Mouse (Mus musculus) cerebellum, adult 9-10 months (tissue): Measurements from ENCODE around the gene Lsm7.

Experiments
- DNase-seq: peaks from one replicate; pipeline ENCODE4 v3.0.0; 2022

Lsm7 gene

DNA sequence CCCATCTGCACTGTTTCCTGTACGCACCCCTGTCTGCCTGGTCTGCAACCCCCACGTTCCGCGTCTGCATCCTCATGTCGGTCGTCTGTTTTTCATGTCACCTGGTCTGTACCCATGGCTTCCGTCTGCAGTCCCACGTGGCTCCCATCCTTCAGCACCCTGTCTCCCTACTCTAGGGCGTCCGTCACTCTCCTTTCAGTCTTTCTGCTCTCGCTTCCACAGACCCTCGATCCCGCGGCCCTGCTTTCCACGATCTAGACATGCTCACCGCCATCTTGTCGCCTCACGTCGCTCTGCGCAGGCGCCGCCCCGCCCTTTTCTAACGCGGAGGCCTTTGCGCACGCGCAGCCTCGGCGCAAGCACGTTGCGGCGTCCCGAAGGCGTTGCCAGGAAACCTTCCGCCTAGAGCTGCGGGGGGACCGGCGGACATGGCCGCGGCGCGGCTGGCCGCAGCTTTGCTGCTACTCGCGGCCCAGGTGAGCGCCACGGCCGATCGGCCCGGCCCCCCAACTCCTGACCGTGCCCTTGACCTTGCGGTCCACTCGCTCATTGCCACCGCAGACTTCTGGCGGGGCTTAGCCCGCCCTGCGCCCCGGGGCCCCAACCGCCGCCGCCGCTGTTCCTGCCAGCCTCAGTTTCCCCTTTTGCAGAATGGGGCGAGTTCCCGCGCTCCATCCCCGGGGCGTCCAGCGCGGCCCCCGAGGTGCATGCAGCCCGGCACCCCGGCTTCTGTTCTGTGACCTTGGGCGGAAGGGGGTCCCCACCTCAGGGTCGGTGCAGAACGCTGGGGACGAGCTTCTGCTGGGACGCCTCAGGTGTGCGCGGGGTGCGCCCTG lies at the start of gene Lsm7, which contains the start of gene Sppl2b:
Gene Lsm7 (minus strand): TSS at position 297 of the 836 bp plus-strand sequence.
Gene Sppl2b (plus strand): TSS at position 363 of the 836 bp plus-strand sequence.
- peak; percentile 96 for DNase-seq

DNA sequence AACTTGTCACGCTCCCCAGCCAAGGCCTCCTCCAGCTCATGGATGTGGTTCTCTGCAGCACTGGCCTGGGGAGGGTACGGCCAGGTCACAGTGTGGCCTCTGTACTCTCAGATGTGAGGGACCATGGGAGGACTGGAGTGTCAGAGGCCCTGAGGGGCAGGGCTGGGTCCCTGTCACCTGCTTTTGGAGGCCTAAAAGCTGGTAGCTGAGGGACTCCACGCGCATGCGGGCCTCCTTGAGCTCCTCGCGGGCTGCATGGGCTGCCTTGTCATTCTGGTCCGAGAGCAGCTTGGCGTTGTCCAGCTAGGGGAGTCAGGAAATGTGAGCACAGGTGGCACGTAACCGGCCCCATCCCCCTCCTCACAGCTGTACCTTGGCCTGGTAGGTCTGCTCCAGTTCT lies 49.7 kb upstream of the Lsm7 start:
- no peak for DNase-seq

DNA sequence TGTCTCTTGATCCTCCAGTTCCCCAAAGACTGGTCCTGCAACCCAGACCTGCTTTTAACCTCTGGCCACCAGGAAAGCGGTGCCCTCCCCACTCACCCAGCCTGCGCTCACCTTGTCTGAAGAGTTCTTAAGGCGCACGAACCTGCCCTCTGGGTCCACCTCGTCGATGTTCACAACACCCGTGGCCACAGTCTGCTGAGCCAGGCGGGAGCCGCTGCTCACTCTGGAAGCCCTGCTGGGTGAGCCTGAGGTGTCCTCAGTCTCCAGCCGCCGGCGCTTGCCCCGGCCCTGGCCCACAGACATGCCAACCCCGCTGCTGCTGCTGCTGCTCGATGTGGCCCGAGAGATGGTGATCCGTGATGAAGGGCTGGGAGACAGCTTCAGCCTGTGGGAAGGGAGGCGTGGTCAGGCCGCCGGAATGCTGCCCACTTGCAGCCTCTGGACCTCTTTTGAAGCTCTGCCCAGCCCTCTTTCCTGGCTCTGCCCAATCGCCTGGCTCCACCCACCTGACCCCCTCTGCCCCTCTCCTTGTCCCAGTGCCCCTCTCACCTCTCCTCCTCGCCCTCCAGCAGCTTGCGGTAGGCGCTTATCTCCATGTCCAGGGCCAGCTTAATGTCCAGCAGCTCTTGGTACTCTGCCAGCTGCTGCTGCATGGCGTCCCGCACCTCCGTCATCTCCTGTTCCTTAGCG lies 49.1 kb upstream of the Lsm7 start:
- no peak for DNase-seq

DNA sequence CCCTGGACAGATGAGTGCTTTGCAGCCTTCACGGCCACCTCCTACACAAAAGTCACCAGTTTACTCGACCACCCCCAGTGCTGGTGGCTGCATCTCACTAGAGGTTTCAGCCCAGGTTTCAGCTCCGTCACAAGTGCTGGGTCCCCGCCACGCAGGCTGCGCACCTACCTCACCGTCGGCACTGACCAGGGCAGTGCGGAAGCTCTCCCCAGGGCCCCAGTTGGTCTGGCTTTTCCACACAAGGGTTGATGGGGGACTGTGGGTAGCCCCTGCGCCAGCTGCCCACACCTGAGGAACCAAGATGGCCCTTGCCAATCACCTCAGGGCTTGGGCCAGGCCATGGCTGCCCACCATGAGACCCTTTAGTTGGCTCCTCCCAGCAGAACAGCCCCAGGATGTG lies 48.3 kb upstream of the Lsm7 start:
- no peak for DNase-seq

DNA sequence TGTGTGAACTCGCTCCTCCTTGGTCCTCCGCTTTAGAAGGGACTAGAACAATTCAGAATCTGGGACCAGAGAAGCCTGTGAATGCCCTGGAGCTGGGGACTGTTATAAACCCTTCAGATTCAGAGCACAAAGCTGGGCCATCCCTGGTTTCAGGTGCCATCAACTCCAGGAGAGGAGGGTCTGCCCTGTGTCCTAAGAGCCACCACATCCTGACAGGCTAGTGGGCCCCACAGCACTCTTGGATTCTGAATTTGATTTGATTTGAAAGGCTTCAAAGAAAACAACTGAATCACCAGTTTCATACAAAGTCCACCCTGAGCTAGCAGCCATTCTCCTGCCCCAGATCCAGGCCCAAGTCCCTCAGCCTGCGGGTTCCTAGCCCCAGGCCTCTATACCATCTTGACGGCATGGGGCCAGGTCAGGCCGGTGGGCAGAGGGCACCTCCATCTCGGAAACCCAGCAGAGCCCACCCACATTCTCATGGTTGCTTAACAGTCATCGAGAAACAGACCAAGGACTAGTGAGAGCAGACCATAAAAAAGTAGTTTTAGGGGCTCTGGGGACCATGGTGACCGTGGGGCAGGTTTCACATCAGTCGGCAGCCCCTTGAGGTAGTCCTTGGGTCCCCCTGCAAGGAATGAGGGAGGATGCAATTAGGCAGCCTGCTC lies 47.4 kb upstream of the Lsm7 start:
- DNase-seq = peak; percentile 55

DNA sequence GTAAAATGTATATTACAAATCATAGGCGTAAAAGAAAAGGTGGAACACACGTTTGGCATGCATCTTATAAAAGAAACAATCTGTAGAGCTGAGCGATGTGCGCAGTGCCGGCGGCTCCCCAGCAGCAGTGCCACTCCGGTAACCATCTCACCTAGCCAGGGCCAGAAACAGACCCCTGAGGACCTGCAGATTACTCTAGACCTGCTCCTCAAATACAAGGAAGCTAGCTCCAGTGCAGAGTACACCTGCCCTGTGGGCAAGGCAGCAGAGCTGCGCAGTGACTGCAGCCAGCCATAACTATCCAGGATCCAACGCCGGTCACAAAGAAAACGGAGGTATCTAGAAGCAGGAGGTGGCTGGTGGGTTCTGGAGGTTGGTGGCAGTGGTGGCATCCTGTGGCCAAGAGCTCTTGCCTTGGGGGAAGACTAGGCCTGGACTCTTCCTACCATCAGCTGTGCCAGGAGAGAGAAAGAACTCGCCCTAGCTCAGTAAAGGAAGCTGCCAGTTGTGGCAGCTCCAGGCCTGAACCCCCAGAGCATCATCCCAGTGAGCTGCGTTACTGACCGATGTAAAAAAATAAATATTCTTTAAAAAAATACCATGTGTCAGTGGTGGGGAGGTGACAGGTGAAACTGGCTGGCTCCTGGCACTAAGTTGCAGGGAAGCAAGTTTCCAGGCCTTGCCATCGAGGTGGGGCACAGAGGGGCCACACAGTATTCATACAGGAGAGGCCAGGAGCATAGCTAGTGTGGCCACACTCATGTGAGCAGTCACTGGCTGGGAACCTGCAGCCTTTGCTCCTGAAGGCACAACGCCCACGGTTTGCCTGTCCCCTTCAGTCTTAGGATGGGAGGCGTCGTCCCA lies 46.6 kb upstream of the Lsm7 start:
- DNase-seq = peak; percentile 63

DNA sequence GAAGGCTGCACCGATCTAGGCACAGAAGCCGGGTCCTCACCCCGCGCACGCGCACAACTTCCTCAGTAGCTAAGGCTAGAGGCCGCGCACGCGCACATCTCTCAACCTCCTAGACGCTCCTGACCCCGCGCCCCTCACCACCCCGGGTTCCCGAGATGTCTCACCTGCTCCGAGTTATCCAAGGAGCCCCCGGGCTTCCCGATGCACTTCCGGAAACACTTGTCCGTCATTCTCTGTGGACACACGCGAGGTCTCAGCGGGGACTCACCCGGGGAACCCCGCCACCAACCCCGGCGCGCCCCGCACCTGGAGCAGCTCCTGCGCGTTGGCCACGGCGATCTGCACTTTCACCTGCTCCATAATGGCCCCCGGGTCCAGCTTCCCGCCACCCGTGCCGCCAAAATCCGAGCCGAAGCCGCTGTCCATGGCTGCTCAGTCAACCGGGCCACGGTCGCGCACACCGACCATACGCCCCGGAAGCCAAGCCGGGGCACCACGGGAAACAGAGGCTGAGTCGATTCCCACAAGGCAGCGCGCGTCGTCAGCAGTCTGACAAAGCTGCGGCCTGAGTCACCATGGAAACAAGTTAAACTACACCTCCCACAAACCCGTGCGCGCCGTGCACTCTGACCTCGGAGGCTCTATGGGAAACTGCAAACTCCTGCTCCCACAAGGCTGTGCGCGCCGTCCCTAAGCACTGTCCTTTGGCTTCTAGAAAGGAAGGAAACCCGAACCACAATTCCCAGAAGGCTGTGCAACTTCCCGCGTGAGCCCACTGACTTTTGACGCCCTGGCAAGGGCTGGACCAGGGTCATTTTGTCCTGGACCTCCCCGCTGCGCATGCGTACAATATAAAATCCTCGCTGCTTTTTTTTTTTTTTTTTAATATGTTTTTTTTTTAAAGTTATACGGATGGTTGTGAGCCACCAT lies 45.6 kb upstream of the Lsm7 start, which contains the start of gene Timm13:
Gene Timm13 (minus strand): TSS at position 652 of the 930 bp plus-strand sequence.
- peak; percentile 99 for DNase-seq

DNA sequence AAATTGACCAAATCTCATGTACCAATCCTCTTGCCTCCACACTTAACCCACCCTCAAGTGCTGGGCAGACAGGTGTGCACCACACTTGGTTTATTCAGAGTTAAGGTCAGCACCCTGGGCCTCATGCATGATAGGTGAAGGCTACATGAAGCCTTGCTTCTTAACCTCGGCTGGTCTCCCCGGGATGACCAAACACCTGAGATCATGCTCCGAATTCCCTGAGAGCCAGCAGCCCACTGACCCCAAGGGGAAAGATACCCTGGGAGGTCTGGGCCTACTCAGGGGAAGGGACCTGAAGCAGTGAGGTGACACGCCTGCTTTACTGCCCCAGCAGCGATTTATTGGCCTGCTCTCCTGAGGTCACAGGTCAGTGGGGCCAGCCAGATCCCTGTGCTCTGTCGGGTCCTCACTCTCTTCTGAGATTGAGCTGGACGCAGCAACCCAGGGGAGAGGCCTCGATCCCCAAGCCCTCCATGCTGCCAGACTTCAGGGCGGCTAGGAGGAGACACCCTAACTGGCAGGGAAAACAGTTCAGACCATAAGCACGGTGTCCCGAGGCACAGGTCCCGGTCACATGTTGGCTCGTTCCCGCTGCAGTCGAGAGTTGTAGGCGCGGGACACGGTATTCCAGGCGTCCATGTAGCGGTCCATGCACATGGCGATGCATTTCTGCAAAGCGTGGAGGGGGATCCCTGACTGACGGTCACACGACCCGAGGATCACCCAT lies 44.7 kb upstream of the Lsm7 start:
- peak; percentile 73 for DNase-seq

DNA sequence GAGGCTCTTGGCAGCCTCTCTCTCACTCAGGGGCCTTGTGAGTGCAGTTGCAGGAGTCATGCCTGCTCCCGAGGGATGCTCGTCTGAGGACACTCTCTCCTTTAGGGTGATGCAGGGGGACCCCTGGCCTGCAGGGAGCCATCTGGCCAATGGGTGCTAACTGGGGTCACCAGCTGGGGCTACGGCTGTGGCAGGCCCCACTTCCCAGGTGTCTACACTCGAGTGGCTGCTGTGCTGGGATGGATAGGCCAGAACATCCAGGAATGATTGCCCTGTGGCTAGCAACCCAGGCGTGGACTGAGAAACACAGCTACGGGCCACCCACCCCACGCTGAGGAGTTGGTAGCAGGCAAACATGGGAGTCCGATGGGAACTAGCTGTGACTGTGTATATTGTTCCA lies 44.1 kb upstream of the Lsm7 start:
- peak; percentile 65 for DNase-seq

DNA sequence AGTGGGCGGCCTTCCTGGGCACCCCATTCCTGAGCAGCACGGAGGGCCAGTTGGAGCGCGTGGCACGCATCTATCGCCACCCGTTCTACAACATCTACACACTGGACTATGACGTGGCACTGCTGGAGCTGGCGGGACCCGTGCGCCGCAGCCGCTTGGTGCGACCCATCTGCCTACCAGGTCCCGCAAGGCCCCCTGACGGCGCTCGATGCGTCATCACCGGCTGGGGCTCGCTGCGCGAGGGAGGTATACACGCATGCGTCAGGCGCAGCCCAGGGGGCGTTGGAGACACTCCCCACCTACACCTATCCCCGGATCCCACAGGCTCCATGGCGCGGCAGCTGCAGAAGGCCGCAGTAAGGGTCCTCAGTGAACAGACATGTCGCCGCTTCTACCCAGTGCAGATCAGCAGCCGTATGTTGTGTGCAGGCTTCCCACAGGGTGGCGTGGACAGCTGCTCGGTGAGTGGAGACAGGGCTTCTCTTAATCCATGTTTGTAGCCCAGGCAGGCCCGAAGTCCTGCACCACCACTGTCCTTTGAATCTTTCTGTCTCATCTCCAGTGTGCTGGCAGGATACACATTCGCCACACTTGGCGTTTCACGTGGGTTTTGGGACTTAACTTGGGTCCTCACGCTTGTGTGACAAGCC lies 43.0 kb upstream of the Lsm7 start:
- DNase-seq = peak; percentile 50

DNA sequence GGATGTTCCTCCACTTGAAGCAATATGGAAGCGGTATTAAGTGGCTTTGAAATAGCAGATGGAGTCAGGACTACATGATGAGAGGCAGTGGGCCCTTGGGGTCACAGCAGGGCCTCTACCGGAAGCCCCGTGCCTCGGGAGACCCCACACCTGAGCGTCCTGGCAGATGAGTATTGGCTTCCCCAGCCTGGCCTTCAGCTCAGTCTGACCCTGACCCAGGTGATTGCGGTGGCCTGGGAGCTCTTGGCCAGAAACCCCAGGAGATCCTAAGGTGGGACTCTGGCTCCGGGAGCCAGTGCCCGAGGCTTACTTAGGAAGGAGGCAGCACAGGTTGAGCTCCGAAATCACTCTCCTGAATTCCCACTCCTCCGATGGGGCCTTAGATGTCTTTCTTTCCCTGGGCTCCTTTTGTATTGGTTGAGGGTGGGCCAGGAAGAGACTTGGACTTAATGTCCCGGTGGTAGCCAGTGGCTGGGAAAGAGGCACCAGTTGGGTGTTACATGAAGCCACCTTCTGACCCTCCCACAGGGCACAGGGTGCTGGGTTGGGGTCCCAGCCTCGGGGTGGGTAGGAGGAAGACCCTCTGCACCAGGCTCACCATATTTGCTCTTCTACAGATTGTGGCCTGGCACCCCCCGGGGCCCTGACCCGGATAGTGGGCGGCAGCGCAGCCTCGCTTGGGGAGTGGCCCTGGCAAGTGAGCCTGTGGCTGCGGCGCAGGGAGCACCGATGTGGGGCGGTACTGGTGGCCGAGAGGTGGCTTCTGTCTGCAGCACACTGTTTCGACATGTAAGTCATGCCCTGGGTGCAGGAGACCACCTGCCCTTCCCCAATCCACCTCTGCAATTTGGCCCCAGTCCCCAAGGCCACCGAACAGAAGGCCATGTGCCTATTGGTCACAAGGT lies 41.8 kb upstream of the Lsm7 start:
- peak; percentile 48 for DNase-seq

DNA sequence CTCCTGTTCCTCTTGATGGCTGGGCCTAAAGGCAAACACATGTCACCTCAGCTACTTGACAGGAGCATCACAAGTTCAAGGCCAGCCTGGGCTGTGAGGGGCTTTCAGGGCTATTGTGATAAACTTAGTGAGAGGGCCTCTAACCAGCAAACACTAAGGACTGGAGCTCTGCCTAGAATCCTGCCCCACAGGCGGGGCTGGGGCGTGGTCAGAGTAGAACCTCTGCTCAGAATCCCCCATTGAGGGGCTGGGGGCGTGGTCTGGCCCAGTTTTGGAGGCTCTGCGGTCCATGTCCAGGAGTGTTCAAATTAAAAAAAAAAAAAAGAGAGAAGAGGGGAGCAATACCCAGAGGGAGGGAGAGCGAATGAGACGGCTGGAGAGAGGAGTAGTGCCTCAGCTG lies 40.7 kb upstream of the Lsm7 start:
- DNase-seq = peak; percentile 45

DNA sequence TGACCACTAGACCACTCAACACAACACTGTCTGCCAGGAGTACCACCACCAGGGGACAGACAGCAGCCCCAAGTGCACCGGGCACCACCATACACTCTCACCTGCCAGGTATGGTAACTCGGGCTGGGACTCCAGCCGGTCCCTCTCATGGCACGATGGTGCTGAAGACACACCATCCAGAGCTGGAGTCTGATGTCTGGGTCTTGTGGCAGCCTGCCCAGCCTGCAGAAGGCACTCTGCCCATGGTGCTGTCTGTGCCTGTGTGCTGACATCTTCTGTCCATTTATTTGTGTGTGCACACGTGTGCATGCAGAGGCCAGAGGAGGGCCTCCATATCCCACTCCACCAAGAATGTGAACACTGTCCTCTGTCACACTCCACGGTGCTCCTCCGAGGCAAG lies 40.1 kb upstream of the Lsm7 start:
- DNase-seq = no peak

DNA sequence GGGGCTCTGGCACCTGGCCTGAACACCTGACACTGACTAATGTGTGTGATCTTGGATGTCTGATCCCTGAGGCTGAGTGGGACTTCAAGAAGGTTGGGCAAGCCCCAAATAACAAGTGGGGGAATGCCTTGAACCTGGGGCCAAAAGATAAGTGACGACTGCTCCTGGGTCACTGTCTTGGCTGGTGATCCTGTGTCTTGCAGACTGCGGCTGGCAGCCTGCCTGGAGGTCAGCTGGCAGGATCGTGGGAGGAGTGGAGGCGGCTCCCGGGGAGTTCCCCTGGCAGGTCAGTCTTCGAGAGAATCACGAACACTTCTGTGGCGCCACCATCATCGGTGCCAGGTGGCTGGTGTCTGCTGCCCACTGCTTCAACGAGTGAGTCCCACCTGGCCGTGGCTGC lies 32.2 kb upstream of the Lsm7 start:
- peak; percentile 86 for DNase-seq

DNA sequence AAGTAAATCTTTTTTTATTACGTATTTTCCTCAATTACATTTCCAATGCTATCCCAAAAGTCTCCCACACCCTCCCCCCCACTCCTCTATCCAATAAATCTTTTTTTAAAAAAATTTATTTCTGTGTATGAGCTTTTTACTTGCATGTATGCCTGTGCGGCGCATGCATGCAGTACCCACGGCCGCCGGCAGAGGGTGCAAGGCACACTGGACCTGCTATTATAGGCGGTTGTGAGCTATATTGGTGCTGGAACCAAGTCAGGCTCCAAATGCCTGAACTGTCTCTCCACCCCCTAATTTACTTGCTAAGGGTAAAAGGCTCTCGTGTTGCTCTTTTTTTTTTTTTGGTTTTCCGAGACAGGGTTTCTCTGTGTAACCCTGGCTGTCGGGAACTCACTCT lies 26.3 kb upstream of the Lsm7 start:
- DNase-seq = peak; percentile 84

DNA sequence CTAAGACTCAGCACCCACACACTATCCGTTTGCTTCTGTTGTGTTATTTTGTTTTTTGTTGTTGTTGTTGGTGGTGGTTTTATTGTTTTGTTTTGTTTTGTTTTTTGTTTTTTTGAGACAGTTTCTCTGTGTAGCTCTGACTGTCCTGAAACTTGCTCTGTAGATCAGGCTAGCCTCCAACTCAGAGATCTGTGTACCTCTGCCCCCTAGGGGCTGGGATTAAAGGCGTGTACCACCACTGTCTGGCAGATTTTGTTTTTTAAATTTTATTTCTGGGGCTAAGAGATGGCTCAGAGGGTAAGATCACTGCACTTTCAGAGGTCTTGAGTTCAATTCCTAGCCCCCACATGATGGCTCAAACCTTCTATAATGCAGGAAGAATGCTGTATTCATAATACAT lies 25.9 kb upstream of the Lsm7 start:
- no peak for DNase-seq

DNA sequence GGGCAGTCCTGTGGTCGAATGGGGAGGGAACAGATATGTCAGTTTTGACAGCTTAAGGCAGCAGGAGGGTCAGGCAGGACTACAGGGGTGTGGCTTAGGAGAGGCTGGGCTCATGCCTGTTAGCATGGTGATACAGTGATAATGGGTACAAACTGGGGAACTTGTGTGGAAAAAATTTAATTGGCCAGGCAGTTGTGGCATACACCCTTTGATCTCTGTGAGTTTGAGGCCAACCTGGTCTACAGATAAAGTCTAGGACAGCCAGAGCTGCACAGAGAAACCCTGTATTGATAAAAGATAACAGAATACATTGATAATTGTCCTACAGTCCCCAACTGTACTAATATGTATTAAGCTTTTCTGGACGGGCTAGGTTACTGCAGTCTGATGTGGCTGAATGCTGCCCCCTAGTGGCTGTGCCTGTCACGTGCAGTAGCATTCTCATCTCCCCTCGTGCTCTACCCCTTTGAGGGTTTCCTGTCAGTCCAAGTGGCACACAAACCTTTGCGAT lies 25.2 kb upstream of the Lsm7 start:
- DNase-seq = peak; percentile 79

DNA sequence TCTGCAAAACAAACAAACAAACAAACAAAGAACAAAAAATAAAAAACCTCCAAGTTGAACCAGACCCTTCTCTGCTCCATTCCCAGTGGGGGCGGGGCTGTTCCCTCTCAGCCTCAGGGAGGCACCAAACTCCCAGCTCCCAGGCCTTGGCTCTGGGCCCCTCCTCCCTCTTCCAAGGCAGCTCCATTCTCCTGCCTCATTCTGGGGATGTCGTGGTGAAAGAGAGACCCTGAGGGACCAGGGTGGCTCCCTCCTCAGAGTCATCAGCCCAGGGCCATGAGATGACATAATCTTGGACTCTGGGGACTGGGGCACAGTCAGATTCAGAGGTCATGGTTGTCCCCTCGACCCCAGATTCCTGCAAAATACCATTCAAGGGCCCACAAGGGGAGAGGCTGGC lies 21.6 kb upstream of the Lsm7 start:
- no peak for DNase-seq

DNA sequence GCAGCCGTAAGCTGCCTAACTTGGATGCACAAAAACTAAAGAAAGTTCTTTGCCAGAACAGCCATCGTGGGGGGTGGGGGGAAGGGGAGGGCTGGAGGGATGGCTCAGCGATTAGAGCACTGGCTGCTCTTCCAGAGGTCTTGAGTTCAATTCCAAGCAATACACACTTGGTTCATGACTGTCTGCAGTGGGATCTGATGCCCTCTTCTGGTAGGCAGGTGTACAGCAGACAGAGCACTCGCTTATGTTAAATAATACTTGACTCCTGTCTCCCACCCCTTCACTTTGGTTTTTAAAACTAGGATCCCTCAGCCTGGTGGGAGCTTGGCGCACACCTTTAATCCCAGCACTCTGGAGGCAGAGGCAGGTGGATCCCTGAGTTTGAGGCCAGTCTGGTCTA lies 21.0 kb upstream of the Lsm7 start:
- DNase-seq = peak; percentile 82
